Mouse (Mus musculus) ovary, postnatal 36 days (tissue): ENCODE data around the gene Tpm3-rs7.
"Not testable (repeated sequence)": the region's sequence is repeated elsewhere in the genome, so short reads cannot be mapped to it uniquely, and the experiment has no call there.

ENCODE experiments used
- DNase-seq: peaks from one replicate; pipeline ENCODE4 v3.0.0; 2022; ENCODE audit warnings: low spot score, mixed read lengths

The Tpm3-rs7 gene

GRCm38 (mm10) chr14:113314499-113314898 is at the start of gene Tpm3-rs7:
Gene Tpm3-rs7 (plus strand): TSS chr14:113314608.
- DNase-seq = not testable (repeated sequence)

GRCm38 (mm10) chr14:113317023-113317422 is 2.6 kb downstream of the Tpm3-rs7 start:
- DNase-seq = no peak

GRCm38 (mm10) chr14:113363361-113363760 is 49.0 kb downstream of the Tpm3-rs7 start:
- DNase-seq = no peak
